Mouse (Mus musculus) erythroblast, adult 5-6 weeks (primary cell): ENCODE results near the gene Ceacam18. TPM values are rescaled to one million over a fixed set of nuclear protein-coding genes. Genes with fewer than 3 reads are reported as not detected.
"Not testable (repeated sequence)": the region's sequence is repeated elsewhere in the genome, so short reads cannot be mapped to it uniquely, and the experiment has no call there.

Experiments
- ATAC-seq: replicated peaks from 2 replicates; pipeline ENCODE4 v1.8.0; 2016; ENCODE audit warnings: moderate number of reproducible peaks, mild to moderate bottlenecking, moderate TSS enrichment, inconsistent platforms; ENCODE audit not compliant: poor library complexity, low FRiP score, severe bottlenecking
- total RNA-seq, 2 experiments: library from RNA; stranded (forward) in 1 of 2; stranded (reverse) in 1 of 2; fragments of 150-400 nt in 1 of 2; fragments of 200-764, 138-1000 nt in 1 of 2; gene quantifications; 2 replicates each; pipeline versions ENCODE4 v1.2.3 to v1.2.4; 2015 to 2017; ENCODE audit warnings: low replicate concordance in 2 of 2

Ceacam18 gene
- total RNA-seq, 2 experiments from 2014 or later, result not detected

- ATAC-seq, result no peak
These were observed 28.3 kb downstream of the Ceacam18 start for GRCm38 (mm10) chr7:43662804-43663203.

GRCm38 (mm10) chr7:43667221-43667620 lies 32.7 kb downstream of the Ceacam18 start:
- ATAC-seq, result not testable (repeated sequence)

- no peak for ATAC-seq
These were observed 34.1 kb downstream of the Ceacam18 start for GRCm38 (mm10) chr7:43668582-43668981.

GRCm38 (mm10) chr7:43671064-43671808 lies 36.7 kb downstream of the Ceacam18 start:
- no peak for ATAC-seq

GRCm38 (mm10) chr7:43671809-43672580 lies 37.5 kb downstream of the Ceacam18 start, which contains the start of gene Ctu1:
Gene Ctu1, plus strand, starts transcription at chr7:43672016.
- peak; percentile 81 for ATAC-seq

GRCm38 (mm10) chr7:43672581-43673260 lies 38.2 kb downstream of the Ceacam18 start:
- ATAC-seq, result no peak

GRCm38 (mm10) chr7:43675091-43675490 lies 40.6 kb downstream of the Ceacam18 start:
- no peak for ATAC-seq

GRCm38 (mm10) chr7:43678517-43678916 lies 44.0 kb downstream of the Ceacam18 start:
- ATAC-seq, result no peak

GRCm38 (mm10) chr7:43680960-43681359 lies 46.5 kb downstream of the Ceacam18 start:
- no peak for ATAC-seq

- not testable (repeated sequence) for ATAC-seq
These were observed 48.0 kb downstream of the Ceacam18 start for GRCm38 (mm10) chr7:43682511-43682910.

GRCm38 (mm10) chr7:43685088-43685487 lies 50.6 kb downstream of the Ceacam18 start:
- ATAC-seq, result no peak

- no peak for ATAC-seq
These were observed 55.6 kb downstream of the Ceacam18 start, which contains the start of gene Klk14 for GRCm38 (mm10) chr7:43690118-43690517. Gene Klk14, plus strand, starts transcription at chr7:43690418.

Other genes with a start within 250 kb of the Ceacam18 start
- 7.7 and 37.9 TPM in 2 replicates for gene Siglecg, start 226.5 kb upstream of the Ceacam18 start, total RNA-seq (2015; ENCODE audit: low replicate concordance)
- 5.2 and 10.9 TPM in 2 replicates for gene Siglecg, start 226.5 kb upstream of the Ceacam18 start, total RNA-seq (2017; ENCODE audit: low replicate concordance)
- 0.63 TPM in 1 of 2 replicates, not detected in the other for gene Lim2, start 207.0 kb upstream of the Ceacam18 start, total RNA-seq (2015; ENCODE audit: low replicate concordance)
- gene Lim2, start 207.0 kb upstream of the Ceacam18 start, total RNA-seq (2017; ENCODE audit: low replicate concordance), result not detected in 2 replicates
- 157 and 163 TPM in 2 replicates for gene Nkg7, start 197.6 kb upstream of the Ceacam18 start, total RNA-seq (2015; ENCODE audit: low replicate concordance)
- 21.2 and 38.3 TPM in 2 replicates for gene Nkg7, start 197.6 kb upstream of the Ceacam18 start, total RNA-seq (2017; ENCODE audit: low replicate concordance)
- gene Cldnd2, start 193.9 kb upstream of the Ceacam18 start, total RNA-seq (2015; ENCODE audit: low replicate concordance), result not detected in 2 replicates
- gene Cldnd2, start 193.9 kb upstream of the Ceacam18 start, total RNA-seq (2017; ENCODE audit: low replicate concordance), result not detected in 2 replicates
- 38.8 and 72.3 TPM in 2 replicates for gene Etfb, start 190.6 kb upstream of the Ceacam18 start, total RNA-seq (2015; ENCODE audit: low replicate concordance)
- 73.2 and 98.0 TPM in 2 replicates for gene Etfb, start 190.6 kb upstream of the Ceacam18 start, total RNA-seq (2017; ENCODE audit: low replicate concordance)
- not detected in 2 replicates for gene Gm45233, start 190.6 kb upstream of the Ceacam18 start, total RNA-seq (2015; ENCODE audit: low replicate concordance)
- gene Gm45233, start 190.6 kb upstream of the Ceacam18 start, total RNA-seq (2017; ENCODE audit: low replicate concordance), result not detected in 2 replicates
- gene Vsig10l, start 171.6 kb upstream of the Ceacam18 start, total RNA-seq (2015; ENCODE audit: low replicate concordance), result 2.5 and 3.7 TPM in 2 replicates
- 1.3 and 1.4 TPM in 2 replicates for gene Vsig10l, start 171.6 kb upstream of the Ceacam18 start, total RNA-seq (2017; ENCODE audit: low replicate concordance)
- not detected in 2 replicates for gene Iglon5, start 144.6 kb upstream of the Ceacam18 start, total RNA-seq (2015; ENCODE audit: low replicate concordance)
- gene Iglon5, start 144.6 kb upstream of the Ceacam18 start, total RNA-seq (2017; ENCODE audit: low replicate concordance), result not detected in 2 replicates
- gene 4931406B18Rik, start 128.8 kb upstream of the Ceacam18 start, total RNA-seq (2015; ENCODE audit: low replicate concordance), result not detected in 2 replicates
- gene 4931406B18Rik, start 128.8 kb upstream of the Ceacam18 start, total RNA-seq (2017; ENCODE audit: low replicate concordance), result not detected in 2 replicates
- gene Cd33, start 90.3 kb upstream of the Ceacam18 start, total RNA-seq (2015; ENCODE audit: low replicate concordance), result 20.8 and 23.8 TPM in 2 replicates
- 9.1 and 12.0 TPM in 2 replicates for gene Cd33, start 90.3 kb upstream of the Ceacam18 start, total RNA-seq (2017; ENCODE audit: low replicate concordance)
- gene Zfp658, start 72.5 kb upstream of the Ceacam18 start, total RNA-seq (2015; ENCODE audit: low replicate concordance), result 0.84 TPM in 1 of 2 replicates, not detected in the other
- 0.70 TPM in 1 of 2 replicates, not detected in the other for gene Zfp658, start 72.5 kb upstream of the Ceacam18 start, total RNA-seq (2017; ENCODE audit: low replicate concordance)
- gene Zfp719, start 55.1 kb upstream of the Ceacam18 start, total RNA-seq (2015; ENCODE audit: low replicate concordance), result 0.19 and 4.6 TPM in 2 replicates
- gene Zfp719, start 55.1 kb upstream of the Ceacam18 start, total RNA-seq (2017; ENCODE audit: low replicate concordance), result 1.1 and 2.2 TPM in 2 replicates
- gene Zfp819, start 27.5 kb upstream of the Ceacam18 start, total RNA-seq (2015; ENCODE audit: low replicate concordance), result not detected in 2 replicates
- gene Zfp819, start 27.5 kb upstream of the Ceacam18 start, total RNA-seq (2017; ENCODE audit: low replicate concordance), result not detected in 2 replicates
- gene Siglece, start 25.5 kb downstream of the Ceacam18 start, total RNA-seq (2015; ENCODE audit: low replicate concordance), result 4.0 and 8.8 TPM in 2 replicates
- gene Siglece, start 25.5 kb downstream of the Ceacam18 start, total RNA-seq (2017; ENCODE audit: low replicate concordance), result 5.5 and 6.4 TPM in 2 replicates
- gene Ctu1, start 37.3 kb downstream of the Ceacam18 start, total RNA-seq (2015; ENCODE audit: low replicate concordance), result 1.0 TPM in 1 of 2 replicates, not detected in the other
- 0.42 and 1.6 TPM in 2 replicates for gene Ctu1, start 37.3 kb downstream of the Ceacam18 start, total RNA-seq (2017; ENCODE audit: low replicate concordance)
- gene Klk14, start 55.7 kb downstream of the Ceacam18 start, total RNA-seq (2015; ENCODE audit: low replicate concordance), result not detected in 2 replicates
- gene Klk14, start 55.7 kb downstream of the Ceacam18 start, total RNA-seq (2017; ENCODE audit: low replicate concordance), result not detected in 2 replicates
- gene Klk13, start 77.9 kb downstream of the Ceacam18 start, total RNA-seq (2015; ENCODE audit: low replicate concordance), result not detected in 2 replicates
- gene Klk13, start 77.9 kb downstream of the Ceacam18 start, total RNA-seq (2017; ENCODE audit: low replicate concordance), result not detected in 2 replicates
- not detected in 2 replicates for gene Klk12, start 134.2 kb downstream of the Ceacam18 start, total RNA-seq (2015; ENCODE audit: low replicate concordance)
- not detected in 2 replicates for gene Klk12, start 134.2 kb downstream of the Ceacam18 start, total RNA-seq (2017; ENCODE audit: low replicate concordance)
- gene Klk11, start 139.9 kb downstream of the Ceacam18 start, total RNA-seq (2015; ENCODE audit: low replicate concordance), result not detected in 2 replicates
- gene Klk11, start 139.9 kb downstream of the Ceacam18 start, total RNA-seq (2017; ENCODE audit: low replicate concordance), result not detected in 2 replicates
- gene Klk10, start 146.3 kb downstream of the Ceacam18 start, total RNA-seq (2015; ENCODE audit: low replicate concordance), result not detected in 2 replicates
- gene Klk10, start 146.3 kb downstream of the Ceacam18 start, total RNA-seq (2017; ENCODE audit: low replicate concordance), result not detected in 2 replicates
- gene Klk9, start 157.2 kb downstream of the Ceacam18 start, total RNA-seq (2015; ENCODE audit: low replicate concordance), result not detected in 2 replicates
- gene Klk9, start 157.2 kb downstream of the Ceacam18 start, total RNA-seq (2017; ENCODE audit: low replicate concordance), result not detected in 2 replicates
- 6.1 TPM in 1 of 2 replicates, not detected in the other for gene Klk8, start 162.9 kb downstream of the Ceacam18 start, total RNA-seq (2015; ENCODE audit: low replicate concordance)
- 0.56 and 8.3 TPM in 2 replicates for gene Klk8, start 162.9 kb downstream of the Ceacam18 start, total RNA-seq (2017; ENCODE audit: low replicate concordance)
- gene Klk7, start 176.6 kb downstream of the Ceacam18 start, total RNA-seq (2015; ENCODE audit: low replicate concordance), result not detected in 2 replicates
- gene Klk7, start 176.6 kb downstream of the Ceacam18 start, total RNA-seq (2017; ENCODE audit: low replicate concordance), result not detected in 2 replicates
- gene Klk6, start 189.8 kb downstream of the Ceacam18 start, total RNA-seq (2015; ENCODE audit: low replicate concordance), result not detected in 2 replicates
- not detected in 2 replicates for gene Klk6, start 189.8 kb downstream of the Ceacam18 start, total RNA-seq (2017; ENCODE audit: low replicate concordance)
- not detected in 2 replicates for gene Klk5, start 207.3 kb downstream of the Ceacam18 start, total RNA-seq (2015; ENCODE audit: low replicate concordance)
- not detected in 2 replicates for gene Klk5, start 207.3 kb downstream of the Ceacam18 start, total RNA-seq (2017; ENCODE audit: low replicate concordance)
- not detected in 2 replicates for gene Klk4, start 246.5 kb downstream of the Ceacam18 start, total RNA-seq (2015; ENCODE audit: low replicate concordance)
- gene Klk4, start 246.5 kb downstream of the Ceacam18 start, total RNA-seq (2017; ENCODE audit: low replicate concordance), result not detected in 2 replicates